Mouse (Mus musculus) kidney, embryonic 14.5 days (tissue): ENCODE results near the gene Adam15. TPM values are rescaled to one million over a fixed set of nuclear protein-coding genes. Genes with fewer than 3 reads are reported as not detected.

Source experiments
- ATAC-seq: fragments of 200-750 bp; cut with Nextera tagmentation; 2 replicates; pipeline ENCODE4 v1.8.0; 2017; ENCODE audit warnings: moderate number of reproducible peaks, mild to moderate bottlenecking, moderate TSS enrichment, moderate library complexity; ENCODE audit not compliant: low FRiP score, low TSS enrichment
- H3K27ac ChIP-seq: fragments of 300-500 bp; sonication (generic); 2 replicates; pipeline ENCODE4 v1.5.1; 2014; ENCODE audit warnings: low read depth, mild to moderate bottlenecking, low read length, moderate library complexity, mixed read lengths
- H3K27me3 ChIP-seq: fragments of 300-500 bp; sonication (generic); 2 replicates; pipeline ENCODE4 v1.6.1; 2014; ENCODE audit warnings: mild to moderate bottlenecking, low read length; ENCODE audit not compliant: control insufficient read depth, insufficient read depth
- H3K36me3 ChIP-seq: fragments of 300-500 bp; sonication (generic); 2 replicates; pipeline ENCODE4 v1.6.1; 2014; ENCODE audit warnings: low read length, mixed read lengths; ENCODE audit not compliant: control insufficient read depth, insufficient read depth
- H3K4me1 ChIP-seq: fragments of 300-500 bp; sonication (generic); 2 replicates; pipeline ENCODE4 v1.6.1; 2014; ENCODE audit warnings: low read length, mixed read lengths; ENCODE audit not compliant: control insufficient read depth, insufficient read depth
- H3K4me2 ChIP-seq: fragments of 300-500 bp; sonication (generic); replicated peaks from 2 replicates; pipeline ENCODE4 v1.6.1; 2014; ENCODE audit warnings: low read depth, mild to moderate bottlenecking, low read length
- H3K4me3 ChIP-seq: fragments of 300-500 bp; sonication (generic); 2 replicates; pipeline ENCODE4 v1.5.1; 2014; ENCODE audit warnings: mild to moderate bottlenecking, low read length
- H3K9ac ChIP-seq: fragments of 300-500 bp; sonication (generic); 2 replicates; pipeline ENCODE4 v1.6.1; 2014; ENCODE audit warnings: low read depth, mild to moderate bottlenecking, low read length, moderate library complexity
- H3K9me3 ChIP-seq: fragments of 300-500 bp; sonication (generic); 2 replicates; pipeline ENCODE4 v1.6.1; 2016; ENCODE audit warnings: low read length; ENCODE audit not compliant: control insufficient read depth
- WGBS: fragments of 180-500 bp; shearing (Covaris S2); extraction: QIAGEN DNeasy Blood & Tissue Kit; methylation state at CpG from one replicate; pipeline ENCODE4 v1.1.7; 2014; 5-methylcytosine and 5-hydroxymethylcytosine counted together
- polyA plus RNA-seq: library from polyadenylated mRNA; unstranded; fragments of >200 nt; fragmentation: Nextera tagmentation; extraction: Ambion mirVana; gene quantifications from 2 replicates; pipeline ENCODE4 v1.2.1, GENCODE M21; 2014

The Adam15 gene
- polyA plus RNA-seq, 1 experiment from 2014 or later = 47.1 TPM

DNA sequence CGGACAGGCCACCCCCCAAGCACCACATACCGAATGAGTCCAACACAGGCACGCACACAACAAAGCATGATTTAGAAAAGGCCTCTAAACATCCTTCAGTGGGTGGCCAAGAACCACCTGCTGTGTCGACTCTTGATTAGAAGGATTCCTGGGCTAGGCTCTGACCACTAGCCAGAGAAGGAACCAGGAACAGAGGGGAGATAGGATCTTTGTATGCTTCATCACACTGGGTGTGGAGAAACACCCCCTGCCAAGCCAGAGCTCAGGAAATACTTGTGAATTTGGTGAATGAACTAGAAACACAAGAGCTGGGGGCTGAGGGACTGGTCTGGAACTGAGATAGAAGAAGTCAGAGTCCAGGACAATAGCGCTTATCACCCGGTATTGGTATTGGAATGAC lies 13.3 kb downstream of the Adam15 start:
- Histone ChIP-seq H3K4me1 (peaks cover 59% of the 10 kb centered on the region), H3K27ac (0 out of 2 replicates have a peak overlapping the region, but pooled peaks have one; percentile 90), H3K27me3 (no peaks in the 10 kb centered on the region), H3K9ac (peak overlapping the region; percentile 93; the same call in 1 of the 2 replicates), H3K4me3 (peak overlapping the region; percentile 95), H3K4me2 (peak overlapping the region; percentile 67), H3K9me3 (no peaks in the 10 kb centered on the region), H3K36me3 (peaks cover 25% of the 10 kb centered on the region)
- WGBS = 13% methylated on average over 6 of the region's 6 CpGs
- ATAC-seq = no peak

DNA sequence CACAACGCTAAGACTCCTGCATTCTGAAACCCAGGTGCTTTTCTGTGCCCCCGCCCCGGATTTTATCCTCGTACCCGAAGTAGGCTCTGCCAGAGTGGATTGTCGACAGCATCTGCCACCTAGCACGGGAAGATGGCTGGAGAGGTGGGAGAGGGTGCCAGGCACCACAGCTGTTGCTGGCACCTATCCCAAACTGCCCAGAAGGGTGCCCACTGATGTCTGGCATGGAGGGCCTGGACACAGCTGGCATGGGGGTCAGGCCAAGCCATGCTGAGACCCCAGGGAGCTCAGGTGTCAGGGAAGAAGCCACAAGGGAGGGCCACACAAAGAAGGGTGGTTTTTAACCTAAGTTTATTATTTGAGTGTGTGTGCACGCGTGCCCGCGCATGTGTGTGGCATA lies 16.7 kb downstream of the Adam15 start:
- H3K4me2 ChIP-seq = no peak overlapping the region
- ATAC-seq = no peak
- no peak overlapping the region for H3K9ac ChIP-seq
- H3K27ac ChIP-seq = no peak overlapping the region
- no peak overlapping the region for H3K4me3 ChIP-seq
- 55% methylated on average over 11 of the region's 11 CpGs for WGBS
- no peaks in the 10 kb centered on the region for H3K9me3 ChIP-seq
- H3K36me3 ChIP-seq = peaks cover 25% of the 10 kb centered on the region
- H3K27me3 ChIP-seq = no peaks in the 10 kb centered on the region
- peaks cover 40% of the 10 kb centered on the region for H3K4me1 ChIP-seq

DNA sequence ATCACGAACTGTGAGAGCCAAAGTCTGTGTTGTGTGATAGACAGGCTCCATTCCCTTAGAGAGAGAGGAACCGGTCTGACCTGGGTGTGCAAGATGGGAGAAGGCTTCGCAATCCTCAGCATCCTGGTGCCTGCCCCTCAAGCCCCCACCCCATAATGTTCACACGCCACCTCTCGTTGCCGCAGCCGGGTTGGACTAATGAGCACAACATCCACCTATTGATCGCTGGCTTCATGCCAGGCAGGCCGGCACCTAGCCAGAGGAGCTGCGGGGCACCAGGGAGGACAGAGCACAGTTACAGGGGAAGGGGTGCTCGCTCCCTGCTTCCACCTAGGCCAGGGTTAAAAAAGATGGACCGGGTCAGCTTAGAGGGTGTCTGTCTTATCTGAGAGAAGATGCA lies 17.3 kb downstream of the Adam15 start:
- Histone ChIP-seq H3K27me3 (no peaks in the 10 kb centered on the region), H3K4me3 (no peak overlapping the region), H3K36me3 (peaks cover 25% of the 10 kb centered on the region), H3K9ac (no peak overlapping the region), H3K9me3 (no peaks in the 10 kb centered on the region), H3K4me2 (no peak overlapping the region), H3K4me1 (peaks cover 41% of the 10 kb centered on the region), H3K27ac (no peak overlapping the region)
- no peak for ATAC-seq
- 28% methylated on average over 12 of the region's 12 CpGs for WGBS

DNA sequence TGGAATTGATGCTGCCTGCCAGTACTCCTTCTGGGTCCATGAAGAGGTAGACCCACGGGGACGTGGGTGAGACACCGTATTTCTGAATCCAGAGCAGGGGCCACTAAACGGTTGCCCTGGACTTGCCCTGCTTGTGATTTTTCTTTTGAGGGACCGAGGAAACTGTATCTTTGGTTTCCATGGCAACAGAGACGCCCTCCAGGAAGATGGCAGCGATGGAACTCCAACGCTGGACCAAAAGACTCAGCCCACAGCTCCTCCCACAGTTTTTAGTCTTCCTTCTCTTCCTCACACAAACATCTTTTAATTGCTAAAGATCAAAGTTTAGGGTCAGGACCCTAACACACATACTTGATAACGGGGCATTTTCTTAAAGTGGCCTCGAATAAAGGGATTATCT lies 17.8 kb downstream of the Adam15 start:
- ATAC-seq = no peak
- Histone ChIP-seq H3K9ac (no peak overlapping the region), H3K36me3 (peaks cover 25% of the 10 kb centered on the region), H3K9me3 (no peaks in the 10 kb centered on the region), H3K4me2 (no peak overlapping the region), H3K27ac (no peak overlapping the region), H3K27me3 (no peaks in the 10 kb centered on the region), H3K4me3 (no peak overlapping the region), H3K4me1 (peaks cover 45% of the 10 kb centered on the region)
- 33% methylated on average over 10 of the region's 10 CpGs for WGBS

DNA sequence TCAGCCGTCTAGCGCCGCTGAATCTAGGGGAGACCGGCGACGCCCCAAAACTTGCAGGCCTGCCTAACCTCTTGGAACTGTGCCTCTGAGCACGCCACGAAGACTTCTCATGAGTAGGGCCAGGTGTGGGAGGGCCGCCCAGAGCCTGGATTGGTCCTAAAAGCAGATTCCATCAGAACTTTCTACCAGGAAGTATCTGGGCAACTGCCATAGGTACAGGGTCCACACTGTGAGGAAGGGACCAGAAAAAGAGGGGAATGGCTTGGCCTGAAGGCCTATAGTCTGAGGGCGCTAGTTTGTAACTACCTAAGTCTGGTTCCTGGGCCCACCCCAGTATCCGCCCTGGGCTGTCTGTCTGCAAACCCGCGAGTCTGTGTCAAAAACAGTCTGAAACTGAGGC lies 18.2 kb downstream of the Adam15 start:
- no peak overlapping the region for H3K9ac ChIP-seq
- H3K4me1 ChIP-seq = peaks cover 42% of the 10 kb centered on the region
- WGBS = 67% methylated on average over 13 of the region's 13 CpGs
- no peak for ATAC-seq
- H3K4me3 ChIP-seq = no peak overlapping the region
- H3K9me3 ChIP-seq = no peaks in the 10 kb centered on the region
- no peak overlapping the region for H3K27ac ChIP-seq
- H3K4me2 ChIP-seq = no peak overlapping the region
- H3K36me3 ChIP-seq = peaks cover 25% of the 10 kb centered on the region
- H3K27me3 ChIP-seq = no peaks in the 10 kb centered on the region

DNA sequence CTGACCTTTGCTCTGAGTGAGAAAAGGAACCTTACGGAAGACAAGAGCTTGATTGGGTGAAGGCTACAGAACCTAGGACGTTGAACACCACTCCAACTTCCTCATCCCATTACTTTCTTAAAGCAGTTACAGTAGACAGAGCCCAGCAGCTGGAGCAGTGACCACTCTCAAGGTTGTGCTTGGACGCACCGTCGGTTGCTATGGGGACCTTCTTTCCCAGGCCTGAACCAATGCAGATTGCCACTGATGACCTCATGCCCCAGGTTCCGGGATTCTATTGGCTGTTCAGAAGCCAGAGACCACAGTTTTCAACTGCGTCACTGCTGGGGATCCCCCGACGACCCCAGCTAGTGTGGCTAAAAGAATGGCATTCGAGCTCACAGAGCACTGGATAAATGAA lies 18.8 kb downstream of the Adam15 start:
- H3K4me1 ChIP-seq = peaks cover 37% of the 10 kb centered on the region
- peak; percentile 44; the same call in 1 of the 2 replicates for ATAC-seq
- H3K4me3 ChIP-seq = no peak overlapping the region
- 22% methylated on average over 10 of the region's 10 CpGs for WGBS
- H3K27me3 ChIP-seq = no peaks in the 10 kb centered on the region
- no peak overlapping the region for H3K27ac ChIP-seq
- no peak overlapping the region for H3K9ac ChIP-seq
- peak overlapping the region; percentile 10; the same call in 1 of the 2 replicates for H3K4me2 ChIP-seq
- no peaks in the 10 kb centered on the region for H3K9me3 ChIP-seq
- peaks cover 25% of the 10 kb centered on the region for H3K36me3 ChIP-seq

DNA sequence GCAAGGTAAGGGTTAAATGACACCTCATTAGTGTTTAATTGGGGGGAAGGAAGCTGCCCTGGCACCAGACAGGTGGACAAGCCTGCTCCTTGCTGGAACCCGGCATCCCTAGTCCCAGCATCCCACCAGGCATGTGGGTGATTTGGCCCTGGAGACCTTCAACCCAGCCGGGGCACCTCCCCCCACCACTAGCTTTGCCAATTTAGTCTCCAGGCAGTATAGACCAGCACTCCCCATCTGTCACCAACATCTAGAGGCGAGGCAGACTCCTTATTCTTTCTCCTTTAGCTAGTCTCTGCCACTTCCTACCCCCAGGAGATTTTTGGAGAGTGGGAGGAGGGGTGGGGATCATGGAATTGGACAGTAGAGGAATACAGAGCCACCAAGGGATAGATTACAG lies 19.4 kb downstream of the Adam15 start:
- Histone ChIP-seq H3K4me3 (no peak overlapping the region), H3K4me1 (peaks cover 32% of the 10 kb centered on the region)
- ATAC-seq = no peak

DNA sequence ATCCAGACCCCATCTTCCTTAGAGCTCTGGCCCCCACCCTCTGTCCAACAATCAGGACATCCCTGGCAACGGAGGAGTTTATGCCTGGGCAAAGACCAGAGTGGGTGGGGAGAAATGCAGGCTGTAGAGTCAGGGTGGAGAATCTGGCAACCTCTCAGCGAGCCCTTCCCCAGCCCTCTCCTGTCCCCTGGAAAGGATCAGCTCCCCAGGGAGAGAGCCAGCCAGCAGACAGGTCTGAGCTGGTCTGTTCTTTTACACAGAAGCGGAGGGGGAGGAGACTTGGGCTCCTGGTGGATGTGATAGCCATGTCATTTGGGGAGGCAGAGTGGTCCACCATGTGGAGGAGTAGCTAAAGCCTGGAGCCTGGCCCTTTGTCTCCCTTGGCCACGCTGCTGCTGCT lies 21.2 kb downstream of the Adam15 start:
- WGBS = 17% methylated on average over 4 of the region's 4 CpGs
- Histone ChIP-seq H3K36me3 (peaks cover 8% of the 10 kb centered on the region), H3K27me3 (no peaks in the 10 kb centered on the region), H3K4me3 (no peak overlapping the region), H3K4me2 (no peak overlapping the region), H3K27ac (no peak overlapping the region), H3K9ac (no peak overlapping the region), H3K4me1 (peaks cover 27% of the 10 kb centered on the region), H3K9me3 (no peaks in the 10 kb centered on the region)
- no peak for ATAC-seq

More for the DNA sequence above, 19.4 kb downstream of the Adam15 start:
- Histone ChIP-seq H3K27me3 (no peaks in the 10 kb centered on the region), H3K4me2 (no peak overlapping the region), H3K9me3 (no peaks in the 10 kb centered on the region), H3K36me3 (peaks cover 25% of the 10 kb centered on the region), H3K9ac (no peak overlapping the region), H3K27ac (no peak overlapping the region)
- 43% methylated on average over 3 of the region's 3 CpGs for WGBS

DNA sequence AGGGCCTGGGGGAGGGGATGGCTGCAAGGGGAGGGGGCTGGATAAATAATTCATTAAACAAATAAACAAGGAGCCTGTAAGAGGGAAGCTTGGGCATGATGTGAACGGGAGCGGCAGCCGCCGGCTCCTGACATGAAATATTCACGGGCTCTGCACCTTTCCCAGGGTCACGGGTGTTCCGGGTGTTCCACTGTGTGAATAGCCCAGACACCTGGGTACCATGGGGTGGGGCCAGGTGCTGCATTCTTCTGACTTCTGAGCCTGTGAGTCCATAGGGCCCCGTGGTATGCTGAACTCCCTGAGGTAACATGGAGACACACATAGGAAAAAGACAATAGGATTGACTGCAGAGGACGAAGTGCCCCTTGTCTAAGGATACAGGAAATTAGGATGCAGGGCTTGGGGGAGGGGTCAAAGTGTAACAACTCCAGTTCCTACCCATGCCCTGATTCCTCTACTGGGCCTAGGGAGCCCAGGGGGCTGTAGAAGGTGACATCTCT lies 22.4 kb downstream of the Adam15 start:
- ATAC-seq = no peak
- Histone ChIP-seq H3K36me3 (no peaks in the 10 kb centered on the region), H3K4me2 (0 out of 2 replicates have a peak overlapping the region, but pooled peaks have one; percentile 5), H3K27me3 (peaks cover 2% of the 10 kb centered on the region; the same call in 1 of the 2 replicates), H3K9me3 (no peaks in the 10 kb centered on the region), H3K9ac (no peak overlapping the region), H3K4me1 (peaks cover 26% of the 10 kb centered on the region), H3K4me3 (no peak overlapping the region), H3K27ac (no peak overlapping the region)
- WGBS = 13% methylated on average over 9 of the region's 9 CpGs
